Comparison of ENCODE assay signal across 7 mouse cellular contexts in the genomic region with DNA sequence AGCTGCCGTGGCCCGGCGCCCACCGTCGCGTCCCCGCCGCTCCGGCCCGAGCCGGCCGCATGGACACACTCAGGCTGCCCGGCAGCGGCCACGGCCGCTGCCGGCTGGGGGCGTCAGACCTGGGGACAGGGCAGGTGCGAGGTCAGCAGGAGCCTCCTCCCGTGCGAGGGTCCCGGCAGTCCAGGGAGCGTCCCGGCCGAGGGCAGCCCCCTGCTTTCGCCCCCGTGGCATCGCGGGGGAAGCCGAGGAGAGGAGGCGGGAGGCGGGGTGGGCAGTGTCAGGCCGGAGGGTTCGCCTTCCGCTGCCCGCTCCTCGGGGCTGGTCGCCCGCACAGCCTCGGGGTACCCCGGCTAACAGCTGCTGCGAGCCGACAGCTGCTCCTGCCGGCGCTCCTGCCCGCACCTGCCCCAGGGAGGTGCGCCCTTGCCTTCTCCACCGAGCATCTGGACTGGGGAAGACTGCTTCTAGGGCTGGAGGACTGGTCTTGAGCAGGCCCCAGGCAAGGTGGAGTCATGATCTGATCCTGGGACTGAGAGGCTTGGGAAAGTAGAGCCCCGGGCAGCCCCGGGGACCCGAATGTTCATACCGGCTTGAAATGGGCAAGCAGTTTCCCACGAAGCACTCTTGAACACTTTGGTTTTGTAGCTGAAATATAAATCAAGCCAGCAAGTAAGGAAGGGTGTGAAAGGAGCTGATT. TPM values are rescaled to one million over a fixed set of nuclear protein-coding genes. Genes with fewer than 3 reads are reported as not detected.
DNase-seq lines count a peak whose midpoint lies in the region; ATAC-seq and TF ChIP-seq lines count a peak whose summit lies in the region.

No protein-coding gene starts in this region.

- peak overlapping the region; percentile 95 for H3K27ac ChIP-seq in embryonic facial prominence, embryonic 12.5 days
- H3K27ac ChIP-seq in heart, postnatal 0 days (ENCODE audit: low read depth): peak overlapping the region; percentile 93

- no peak for TF ChIP-seq EP300 in heart, postnatal 0 days (IDR thresholded peaks at IDR 0.05; ENCODE audit: low read depth)

- peak overlapping the region; percentile 78 for H3K4me2 ChIP-seq in embryonic facial prominence, embryonic 12.5 days (replicated peaks)
- H3K4me2 ChIP-seq in heart, postnatal 0 days (ENCODE audit: low read depth, low read length): peak overlapping the region; percentile 81

- no peaks in the 10 kb centered on the region for H3K27me3 ChIP-seq in G1E (ENCODE audit: insufficient read depth, low read length)
- H3K27me3 ChIP-seq in embryonic facial prominence, embryonic 12.5 days: no peaks in the 10 kb centered on the region
- H3K27me3 ChIP-seq in heart, postnatal 0 days (ENCODE audit: control insufficient read depth, insufficient read depth, low read length): no peaks in the 10 kb centered on the region

- WGBS in embryonic facial prominence, embryonic 12.5 days: under 1% methylated on average over 51 of the region's 53 CpGs
- 0% methylated on average over 34 of the region's 53 CpGs for WGBS in heart, postnatal 0 days

- ATAC-seq in G1E (ENCODE audit: extremely low read depth, insufficient number of reproducible peaks, low FRiP score, poor library complexity, severe bottlenecking): no peak
- peak; percentile 81 for ATAC-seq in embryonic facial prominence, embryonic 12.5 days (ENCODE audit: insufficient number of reproducible peaks, insufficient read depth, low FRiP score, low TSS enrichment)
- ATAC-seq in heart, postnatal 0 days (ENCODE audit: insufficient read depth, low read depth): peak; percentile 77

- TF ChIP-seq CTCF in G1E (IDR thresholded peaks at IDR 0.05; ENCODE audit: low read depth, low read length): no peak
- TF ChIP-seq CTCF in heart, postnatal 0 days (IDR thresholded peaks at IDR 0.05; ENCODE audit: low read depth): no peak

- no peaks in the 10 kb centered on the region for H3K9me3 ChIP-seq in G1E (replicated peaks)
- H3K9me3 ChIP-seq in embryonic facial prominence, embryonic 12.5 days: no peaks in the 10 kb centered on the region
- no peaks in the 10 kb centered on the region for H3K9me3 ChIP-seq in heart, postnatal 0 days (replicated peaks; ENCODE audit: control insufficient read depth, low read length)

- H3K4me3 ChIP-seq in G1E (ENCODE audit: low read depth, low read length): peak overlapping the region; percentile 94
- H3K4me3 ChIP-seq in embryonic facial prominence, embryonic 12.5 days: peak overlapping the region; percentile 98
- peak overlapping the region; percentile 94 for H3K4me3 ChIP-seq in heart, postnatal 0 days (ENCODE audit: low read depth, low read length)

- H3K9ac ChIP-seq in embryonic facial prominence, embryonic 12.5 days: peak overlapping the region; percentile 98
- H3K9ac ChIP-seq in heart, postnatal 0 days (replicated peaks; ENCODE audit: low read depth, low read length): peak overlapping the region; percentile 98

- peaks cover 38% of the 10 kb centered on the region for H3K4me1 ChIP-seq in G1E (ENCODE audit: insufficient read depth, low read depth, low read length)
- peaks cover 7% of the 10 kb centered on the region; the same call in 1 of the 2 replicates for H3K4me1 ChIP-seq in embryonic facial prominence, embryonic 12.5 days
- H3K4me1 ChIP-seq in heart, postnatal 0 days (ENCODE audit: control insufficient read depth, insufficient read depth): peaks cover 7% of the 10 kb centered on the region

- DNase-seq in A20 (ENCODE audit: low read depth, low spot score): peak; percentile 70
- DNase-seq in G1E (ENCODE audit: low spot score): peak; percentile 63
- peak; percentile 53 for DNase-seq in heart, postnatal 0 days (ENCODE audit: low spot score)
- peak; percentile 7 to 72 for DNase-seq in left cerebral cortex, postnatal 10 days (ENCODE audit: extremely low spot score in 1 of 2, low spot score in 2 of 2)
- peak; percentile 55 for DNase-seq in mesoderm, embryonic 11.5 days (ENCODE audit: low read depth, low spot score)
- DNase-seq in right cerebral cortex, postnatal 4 days: peak; percentile 40

- intact Hi-C loops in left cerebral cortex, postnatal 10 days (cut with DNase I): no loop called here

- peaks cover 18% of the 10 kb centered on the region for H3K36me3 ChIP-seq in G1E (replicated peaks)
- H3K36me3 ChIP-seq in embryonic facial prominence, embryonic 12.5 days: no peaks in the 10 kb centered on the region; the same call in 1 of the 2 replicates
- no peaks in the 10 kb centered on the region for H3K36me3 ChIP-seq in heart, postnatal 0 days (replicated peaks; ENCODE audit: control insufficient read depth, insufficient read depth, low read length)

RNA-seq across cellular contexts. Expression of gene Gigyf2, which starts 0.5 kb away (rescaled TPM):
- total RNA-seq in G1E (2014; fragmentation: Nextera tagmentation) (122 and 139 TPM in 2 replicates), G1E (2017) (82.4 and 93.3 TPM in 2 replicates)
- polyA plus RNA-seq in G1E (2012): 18.8 and 26.7 TPM in 2 replicates
- 60.5 and 61.0 TPM in 2 replicates for polyA plus RNA-seq in embryonic facial prominence, embryonic 12.5 days (2016; fragmentation: Nextera tagmentation; extraction: Ambion mirVana)
- total RNA-seq in heart, postnatal 0 days (2014; rRNA removed; ENCODE audit: low replicate concordance): 18.7 and 29.8 TPM in 2 replicates
- polyA plus RNA-seq in heart, postnatal 0 days (2015; fragmentation: Nextera tagmentation; extraction: Ambion mirVana): 19.9 and 22.6 TPM in 2 replicates
- total RNA-seq in left cerebral cortex, postnatal 10 days (2021): 10 to 100 TPM; 73.7 to 77.8 TPM
